Comparison of ENCODE assay signal across 8 mouse cellular contexts in genomic region chr8:84902920-84903661, GRCm38 (mm10). TPM values are rescaled to one million over a fixed set of nuclear protein-coding genes. Genes with fewer than 3 reads are reported as not detected.
A peak's percentile ranks its signal among the peaks of the same experiment; 100 is the strongest.
DNase-seq lines count a peak whose midpoint lies in the region; ATAC-seq and TF ChIP-seq lines count a peak whose summit lies in the region.

No protein-coding gene starts in this region.

- no peaks in the 10 kb centered on the region; the same call in 1 of the 2 replicates for H3K27me3 ChIP-seq in hindbrain, postnatal 0 days (ENCODE audit: insufficient read depth, low read length)

- no peaks in the 10 kb centered on the region for H3K79me2 ChIP-seq in macrophage (ENCODE audit: inconsistent target)

- TF ChIP-seq CTCF in gastrocnemius, adult 2 months (IDR thresholded peaks at IDR 0.05): no peak; the same call in none of the 2 replicates
- TF ChIP-seq CTCF in hindbrain, postnatal 0 days (IDR thresholded peaks at IDR 0.05; ENCODE audit: low read depth): peak; percentile 84
- peak; percentile 99 for TF ChIP-seq CTCF in left cerebral cortex, adult 2 months (IDR thresholded peaks at IDR 0.05)

- peak; percentile 85 for ATAC-seq in activated CD4-positive, CD25-positive, alpha-beta regulatory T cell, adult 4 months
- ATAC-seq in common myeloid progenitor, adult 5-6 weeks (replicated peaks; ENCODE audit: low read depth, poor library complexity, severe bottlenecking): peak; percentile 79
- peak; percentile 91 for ATAC-seq in hindbrain, postnatal 0 days

- H3K4me1 ChIP-seq in hindbrain, postnatal 0 days (ENCODE audit: insufficient read depth, low read length): 0 out of 2 replicates have a peak, but pooled peaks cover 4% of the 10 kb centered on the region

- peak overlapping the region; percentile 47 for H3K9ac ChIP-seq in hindbrain, postnatal 0 days (replicated peaks; ENCODE audit: low read length)

- H3K36me3 ChIP-seq in hindbrain, postnatal 0 days (ENCODE audit: insufficient read depth, low read length): no peaks in the 10 kb centered on the region
- no peaks in the 10 kb centered on the region for H3K36me3 ChIP-seq in macrophage (ENCODE audit: inconsistent target)

- intact Hi-C loops in gastrocnemius, adult 2 months (cut with DNase I): loop anchor here (5.0 kb wide), 1 partner anchor 56 kb away; the partner anchor contains the start of gene Calr
- intact Hi-C loops in left cerebral cortex, adult 2 months (cut with DNase I): no loop called here

- no peaks in the 10 kb centered on the region for H3K9me3 ChIP-seq in hindbrain, postnatal 0 days (ENCODE audit: low read length)

- under 1% methylated on average over 66 of the region's 68 CpGs for WGBS in hindbrain, postnatal 0 days
- WGBS in macrophage (ENCODE audit: missing documents): under 1% methylated on average over 68 of the region's 68 CpGs

- H3K27ac ChIP-seq in gastrocnemius, adult 2 months: peak overlapping the region; percentile 93
- 0 out of 2 replicates have a peak overlapping the region, but pooled peaks have one; percentile 23 for H3K27ac ChIP-seq in hindbrain, postnatal 0 days
- peak overlapping the region; percentile 62; the same call in 1 of the 2 replicates for H3K27ac ChIP-seq in left cerebral cortex, adult 2 months
- H3K27ac ChIP-seq in macrophage: no peak overlapping the region

- peak; percentile 95 for DNase-seq in gastrocnemius, adult 2 months
- DNase-seq in hindbrain, postnatal 0 days (ENCODE audit: low spot score): peak; percentile 93
- DNase-seq in left cerebral cortex, adult 2 months (ENCODE audit: extremely low spot score in 1 of 2, low spot score in 2 of 2): peak; percentile 91 to 93
- peak; percentile 77 for DNase-seq in retina, postnatal 7 days (ENCODE audit: low read depth, low spot score)
- peak; percentile 82 to 88 for DNase-seq in urinary bladder, adult 18-20 months (ENCODE audit: low spot score in 2 of 2)

- peak overlapping the region; percentile 89 for H3K4me3 ChIP-seq in gastrocnemius, adult 2 months
- H3K4me3 ChIP-seq in hindbrain, postnatal 0 days (ENCODE audit: low read length): peak overlapping the region; percentile 46
- H3K4me3 ChIP-seq in left cerebral cortex, adult 2 months: peak overlapping the region; percentile 63
- peak overlapping the region; percentile 33 for H3K4me3 ChIP-seq in macrophage (ENCODE audit: inconsistent target)

- H3K4me2 ChIP-seq in hindbrain, postnatal 0 days (ENCODE audit: low read depth, low read length): peak overlapping the region; percentile 86

RNA-seq across cellular contexts. Expression of gene Klf1, which starts 1.4 kb away (rescaled TPM):
- polyA plus RNA-seq in activated CD4-positive, CD25-positive, alpha-beta regulatory T cell, adult 4 months (2017; shearing (Covaris generic)): 1 to 10 TPM in 1 of 2 experiments, not detected in 1; 1.1 TPM
- 71.2 and 79.8 TPM in 2 replicates for total RNA-seq in common myeloid progenitor, adult 5-6 weeks (2017)
- total RNA-seq in gastrocnemius, adult 2 months (2021): not detected
- total RNA-seq in hindbrain, postnatal 0 days (2014; rRNA removed): 1.2 TPM in 1 of 2 replicates, not detected in the other
- 0.34 and 0.98 TPM in 2 replicates for polyA plus RNA-seq in hindbrain, postnatal 0 days (2015; fragmentation: Nextera tagmentation; extraction: Ambion mirVana)
- under 1 TPM in 1 of 2 experiments, not detected in 1; 0.23 TPM for total RNA-seq in left cerebral cortex, adult 2 months (2021)
- total RNA-seq in macrophage (2018; cell fraction: chromatin; rRNA removed): not detected
- total RNA-seq in macrophage (2018; cell fraction: cytosol; rRNA removed): under 1 TPM in 9 of 26 experiments, not detected in 17; 0.09 to 0.24 (median 0.13) TPM
- total RNA-seq in macrophage (2018; cell fraction: nucleus; rRNA removed): not detected
- 0.09 TPM in 1 of 3 replicates, not detected in the others for polyA plus RNA-seq in macrophage (2018)

RNA-seq across cellular contexts. Expression of gene Dnase2a, which starts 5.3 kb away (rescaled TPM):
- polyA plus RNA-seq in activated CD4-positive, CD25-positive, alpha-beta regulatory T cell, adult 4 months (2017; shearing (Covaris generic)): 10 to 100 TPM; 15.1 to 18.1 TPM
- total RNA-seq in common myeloid progenitor, adult 5-6 weeks (2017): 41.0 and 47.0 TPM in 2 replicates
- total RNA-seq in gastrocnemius, adult 2 months (2021): 1 to 10 TPM; 4.0 to 8.4 TPM
- total RNA-seq in hindbrain, postnatal 0 days (2014; rRNA removed): 15.0 and 24.5 TPM in 2 replicates
- polyA plus RNA-seq in hindbrain, postnatal 0 days (2015; fragmentation: Nextera tagmentation; extraction: Ambion mirVana): 8.6 and 8.8 TPM in 2 replicates
- 1 to 10 TPM; 4.3 to 5.1 TPM for total RNA-seq in left cerebral cortex, adult 2 months (2021)
- 100 to 1,000 TPM in 4 of 26 experiments, 10 to 100 TPM in 22; 16.6 to 177 (median 57.0) TPM for total RNA-seq in macrophage (2018; cell fraction: chromatin; rRNA removed)
- total RNA-seq in macrophage (2018; cell fraction: cytosol; rRNA removed): 100 to 1,000 TPM in 23 of 26 experiments, 10 to 100 TPM in 3; 92.2 to 241 (median 140) TPM
- total RNA-seq in macrophage (2018; cell fraction: nucleus; rRNA removed): 100 to 1,000 TPM in 16 of 26 experiments, 10 to 100 TPM in 10; 31.8 to 226 (median 112) TPM
- polyA plus RNA-seq in macrophage (2018): 160 to 211 TPM (median 178 TPM) in 3 replicates

RNA-seq across cellular contexts. Expression of gene Gcdh, which starts 9.4 kb away (rescaled TPM):
- 10 to 100 TPM; 11.3 to 15.1 TPM for polyA plus RNA-seq in activated CD4-positive, CD25-positive, alpha-beta regulatory T cell, adult 4 months (2017; shearing (Covaris generic))
- 16.4 and 25.2 TPM in 2 replicates for total RNA-seq in common myeloid progenitor, adult 5-6 weeks (2017)
- total RNA-seq in gastrocnemius, adult 2 months (2021): 10 to 100 TPM; 33.9 to 51.1 TPM
- 24.9 and 37.8 TPM in 2 replicates for total RNA-seq in hindbrain, postnatal 0 days (2014; rRNA removed)
- polyA plus RNA-seq in hindbrain, postnatal 0 days (2015; fragmentation: Nextera tagmentation; extraction: Ambion mirVana): 36.5 and 41.3 TPM in 2 replicates
- total RNA-seq in left cerebral cortex, adult 2 months (2021): 10 to 100 TPM; 35.6 to 44.1 TPM
- total RNA-seq in macrophage (2018; cell fraction: chromatin; rRNA removed): 10 to 100 TPM in 21 of 26 experiments, 1 to 10 TPM in 5; 4.6 to 47.4 (median 21.0) TPM
- total RNA-seq in macrophage (2018; cell fraction: cytosol; rRNA removed): 10 to 100 TPM in 22 of 26 experiments, 1 to 10 TPM in 4; 8.8 to 15.2 (median 12.4) TPM
- total RNA-seq in macrophage (2018; cell fraction: nucleus; rRNA removed): 10 to 100 TPM in 18 of 26 experiments, 1 to 10 TPM in 8; 5.6 to 23.3 (median 16.6) TPM
- 11.1 to 13.7 TPM (median 12.0 TPM) in 3 replicates for polyA plus RNA-seq in macrophage (2018)

RNA-seq across cellular contexts. Expression of gene Syce2, which starts 31.2 kb away (rescaled TPM):
- 10 to 100 TPM in 1 of 2 experiments, 1 to 10 TPM in 1; 8.2 to 15.0 TPM for polyA plus RNA-seq in activated CD4-positive, CD25-positive, alpha-beta regulatory T cell, adult 4 months (2017; shearing (Covaris generic))
- 138 and 142 TPM in 2 replicates for total RNA-seq in common myeloid progenitor, adult 5-6 weeks (2017)
- 1 to 10 TPM; 1.2 to 1.8 TPM for total RNA-seq in gastrocnemius, adult 2 months (2021)
- total RNA-seq in hindbrain, postnatal 0 days (2014; rRNA removed): 11.8 and 14.0 TPM in 2 replicates
- 62.1 and 64.4 TPM in 2 replicates for polyA plus RNA-seq in hindbrain, postnatal 0 days (2015; fragmentation: Nextera tagmentation; extraction: Ambion mirVana)
- total RNA-seq in left cerebral cortex, adult 2 months (2021): 1 to 10 TPM; 7.8 to 8.0 TPM
- 1 to 10 TPM in 12 of 26 experiments, under 1 TPM in 2, not detected in 12; 0.54 to 4.8 (median 2.3) TPM for total RNA-seq in macrophage (2018; cell fraction: chromatin; rRNA removed)
- total RNA-seq in macrophage (2018; cell fraction: cytosol; rRNA removed): 10 to 100 TPM in 9 of 26 experiments, 1 to 10 TPM in 17; 4.6 to 17.5 (median 9.3) TPM
- 10 to 100 TPM in 1 of 26 experiments, 1 to 10 TPM in 22, under 1 TPM in 2, not detected in 1; 0.87 to 18.9 (median 2.3) TPM for total RNA-seq in macrophage (2018; cell fraction: nucleus; rRNA removed)
- polyA plus RNA-seq in macrophage (2018): 7.0 to 30.9 TPM (median 18.1 TPM) in 3 replicates

RNA-seq across cellular contexts. Expression of gene Mast1, which starts 34.1 kb away (rescaled TPM):
- polyA plus RNA-seq in activated CD4-positive, CD25-positive, alpha-beta regulatory T cell, adult 4 months (2017; shearing (Covaris generic)): 1 to 10 TPM in 1 of 2 experiments, under 1 TPM in 1; 0.64 to 1.0 TPM
- total RNA-seq in common myeloid progenitor, adult 5-6 weeks (2017): not detected in 2 replicates
- under 1 TPM in 1 of 2 experiments, not detected in 1; 0.17 TPM for total RNA-seq in gastrocnemius, adult 2 months (2021)
- 70.9 and 83.0 TPM in 2 replicates for total RNA-seq in hindbrain, postnatal 0 days (2014; rRNA removed)
- polyA plus RNA-seq in hindbrain, postnatal 0 days (2015; fragmentation: Nextera tagmentation; extraction: Ambion mirVana): 61.9 and 69.5 TPM in 2 replicates
- total RNA-seq in left cerebral cortex, adult 2 months (2021): 10 to 100 TPM; 89.4 to 95.7 TPM
- under 1 TPM in 4 of 26 experiments, not detected in 22; 0.12 to 0.24 (median 0.16) TPM for total RNA-seq in macrophage (2018; cell fraction: chromatin; rRNA removed)
- total RNA-seq in macrophage (2018; cell fraction: cytosol; rRNA removed): under 1 TPM in 19 of 26 experiments, not detected in 7; 0.03 to 0.13 (median 0.04) TPM
- total RNA-seq in macrophage (2018; cell fraction: nucleus; rRNA removed): under 1 TPM in 4 of 26 experiments, not detected in 22; 0.09 to 0.16 (median 0.13) TPM
- polyA plus RNA-seq in macrophage (2018): 0.04 to 0.06 TPM in 2 of 3 replicates, not detected in the other

Comparison
In these comparisons a context has a peak if more than half of its experiments do, and no peak if none do; other contexts are left out.
1. H3K4me3 ChIP-seq: peak in every context shown above with its lines; median percentile 89 in gastrocnemius, adult 2 months; 63 in left cerebral cortex, adult 2 months; 46 in hindbrain, postnatal 0 days; 33 in macrophage.
2. RNA of gene Klf1, which starts 1.4 kb away (total RNA-seq): 71.2 to 79.8 TPM in common myeloid progenitor, adult 5-6 weeks; 1.2 TPM in hindbrain, postnatal 0 days, 0.23 TPM in left cerebral cortex, adult 2 months and not detected in gastrocnemius, adult 2 months; every median in the first group is over 10 times any median in the second.
3. Peak in every context shown above with its lines, with median percentiles within 50 percentile points of each other: ATAC-seq and DNase-seq.